Mouse (Mus musculus): Measurements from ENCODE around the gene Uba6.
A peak's percentile ranks its signal among the peaks of the same experiment; 100 is the strongest.

Uba6 gene

DNA sequence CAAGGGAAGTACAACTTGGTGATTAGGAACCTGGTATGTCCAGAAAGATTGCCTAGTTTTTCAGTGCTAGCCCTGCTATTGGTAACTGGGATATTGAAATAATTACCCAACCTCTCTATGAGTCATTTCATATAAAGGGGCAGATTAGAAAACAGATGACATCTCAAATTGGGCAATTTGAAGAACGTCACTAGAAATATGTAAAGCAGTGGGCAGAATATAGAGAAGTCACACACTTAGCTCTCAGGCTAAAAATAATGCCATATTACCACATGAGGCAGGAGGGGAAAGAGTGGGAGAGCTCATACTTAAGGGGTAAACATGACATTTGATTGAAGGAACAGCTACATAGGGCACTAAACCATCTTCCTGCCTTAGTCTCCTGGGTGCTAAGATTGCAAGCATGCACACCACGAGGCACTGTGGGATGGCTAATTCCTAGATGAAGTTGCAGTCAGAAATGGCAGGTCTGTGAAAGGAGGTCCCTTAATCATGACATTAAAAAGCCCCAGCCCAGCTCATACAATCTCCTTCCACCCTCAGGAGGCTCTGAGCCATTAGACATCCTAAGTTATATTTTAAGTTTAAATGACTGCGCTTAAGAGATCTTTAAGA is 93.8 kb downstream of the Uba6 start:
- no peak for DNase-seq (ENCODE audit: extremely low read depth, insufficient read length, low spot score)

DNA sequence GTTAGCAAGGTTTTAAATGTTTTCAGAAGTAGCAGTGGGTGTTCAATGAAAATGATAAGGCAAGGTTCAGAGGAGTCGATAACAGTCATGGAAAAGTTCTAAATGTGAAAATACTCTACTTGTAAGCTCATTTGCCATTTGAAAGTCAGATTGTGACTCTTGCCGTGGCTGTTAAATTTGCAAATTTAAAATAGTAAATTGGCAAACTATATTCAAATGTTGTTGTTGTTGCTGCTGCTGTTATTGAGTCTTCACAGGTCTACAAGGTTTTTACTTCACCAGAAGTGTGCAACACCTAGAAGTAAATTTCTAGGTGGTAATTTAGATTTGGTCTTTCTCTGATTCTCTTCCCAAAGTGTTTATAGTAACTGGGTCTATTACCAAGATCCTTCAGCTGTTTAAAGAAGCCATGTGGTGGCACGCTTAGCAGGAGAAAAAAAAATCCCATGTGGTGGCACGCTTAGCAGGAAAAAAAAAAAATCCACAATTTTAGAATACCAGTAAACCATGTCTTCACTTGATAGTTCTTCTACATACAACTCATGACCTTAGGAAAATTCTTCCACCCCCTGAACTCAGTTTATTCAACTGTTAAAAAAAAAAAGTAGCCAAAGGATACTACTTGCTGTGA is 99.7 kb downstream of the Uba6 start:
- no peak for DNase-seq (ENCODE audit: extremely low read depth, insufficient read length, low spot score)

DNA sequence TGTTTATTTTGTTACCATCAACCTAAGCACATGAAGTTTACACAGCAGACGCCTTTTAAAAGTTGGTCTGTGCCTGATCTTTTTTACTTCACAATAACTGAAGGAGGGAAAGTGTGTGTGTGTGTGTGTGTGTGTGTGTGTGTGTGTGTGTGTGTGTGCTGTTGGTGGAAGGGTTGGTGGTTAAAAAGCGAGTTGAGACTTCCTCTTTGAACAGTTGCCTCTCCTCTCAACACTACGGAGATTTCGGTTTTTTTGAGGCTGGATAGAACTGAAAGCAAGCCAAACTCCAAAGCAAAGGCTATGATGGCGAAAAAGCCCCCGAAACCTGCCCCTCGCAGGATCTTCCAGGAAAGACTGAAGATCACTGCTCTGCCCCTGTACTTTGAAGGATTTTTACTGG is 101.1 kb downstream of the Uba6 start, which contains the start of gene Stap1:
Gene Stap1 (plus strand): TSS at position 209 of the 400 bp plus-strand sequence.
- no peak for DNase-seq (ENCODE audit: extremely low read depth, insufficient read length, low spot score)

DNA sequence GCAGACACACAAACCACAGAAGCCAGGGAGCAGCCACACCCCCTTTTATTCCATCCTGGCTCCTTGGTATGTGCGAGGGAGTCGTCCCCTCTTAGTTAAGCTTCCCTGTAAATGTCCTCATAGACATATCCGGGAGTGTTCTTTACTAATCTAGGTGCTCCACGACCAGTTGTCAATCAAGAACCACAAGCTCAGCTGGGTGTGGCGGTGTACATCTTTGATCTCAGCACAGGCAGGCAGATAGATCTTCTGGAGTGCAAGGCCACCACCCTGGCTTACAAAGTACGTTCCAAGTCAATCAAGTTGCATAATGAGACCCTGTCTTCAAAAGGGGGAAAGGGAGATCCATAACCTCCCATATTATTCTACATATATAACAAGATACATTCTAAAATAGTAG is 103.5 kb downstream of the Uba6 start:
- DNase-seq (ENCODE audit: extremely low read depth, insufficient read length, low spot score) = no peak

DNA sequence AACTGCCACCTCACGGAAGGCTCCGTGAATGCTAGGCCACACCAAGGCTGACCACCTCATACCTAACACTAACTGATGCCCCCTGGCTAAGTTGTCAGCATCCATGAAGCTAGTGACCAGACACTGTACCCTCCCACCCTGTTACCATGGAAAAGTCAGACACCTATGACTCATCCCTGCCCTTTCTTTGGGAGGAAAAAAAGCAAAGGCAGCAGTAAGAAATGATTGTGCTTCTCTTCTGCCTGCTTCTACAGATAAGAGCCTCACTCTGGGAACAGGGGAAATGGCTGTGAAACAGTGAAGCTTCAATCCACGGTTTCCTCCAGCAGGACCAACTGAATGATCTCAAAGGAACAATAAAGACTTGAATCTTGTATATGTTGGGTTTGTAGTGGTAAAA is 104.2 kb downstream of the Uba6 start:
- DNase-seq (ENCODE audit: extremely low read depth, insufficient read length, low spot score) = no peak

DNA sequence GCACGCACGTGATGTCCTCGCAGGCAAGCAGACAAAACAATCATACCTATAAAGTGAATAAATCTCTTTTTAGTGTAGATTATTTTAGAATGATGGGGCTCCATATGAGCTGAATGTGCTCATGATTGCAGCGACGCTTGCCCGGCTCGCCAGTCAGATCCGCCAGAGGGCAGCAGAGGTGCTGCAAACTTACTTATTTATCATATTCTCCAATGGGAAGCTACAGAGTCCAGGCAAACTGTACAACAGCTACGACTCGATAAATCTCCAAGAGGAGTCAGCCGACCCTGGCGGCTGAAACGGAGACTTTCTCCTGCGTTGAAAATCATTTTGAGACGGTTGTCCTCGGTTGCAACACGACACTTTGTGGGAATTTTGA is 106.1 kb downstream of the Uba6 start:
- DNase-seq (ENCODE audit: extremely low read depth, insufficient read length, low spot score) = peak; percentile 76

DNA sequence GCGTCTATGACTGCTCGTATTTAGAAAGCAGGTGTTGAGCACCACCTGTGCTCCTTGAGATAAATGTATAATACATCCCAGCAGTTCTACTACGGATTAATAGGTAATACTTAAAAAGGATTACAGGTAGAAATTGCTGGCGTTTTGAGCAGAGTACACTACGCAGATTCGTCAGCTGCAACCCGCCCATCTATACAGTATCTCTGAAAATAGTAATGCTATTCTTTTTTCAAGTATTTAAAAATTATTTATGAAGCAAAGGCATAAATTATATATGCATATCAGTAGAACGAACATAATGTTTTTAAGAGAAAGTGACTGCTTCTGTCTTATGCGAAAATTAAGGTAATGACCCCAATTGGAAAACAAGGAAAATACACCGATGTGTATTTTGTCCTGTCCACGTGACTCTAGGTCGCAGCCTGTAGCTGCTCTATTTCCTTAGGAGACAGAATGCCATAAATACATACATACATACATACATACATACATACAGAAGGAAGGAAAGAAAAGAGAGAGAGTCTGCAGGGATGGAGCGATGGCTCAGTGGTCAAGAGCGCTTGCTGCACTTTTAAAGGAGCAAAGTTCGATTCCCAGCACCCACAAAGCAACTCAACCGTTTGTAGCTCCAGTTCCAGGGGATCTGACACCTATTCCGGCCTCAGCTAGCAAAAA is 106.6 kb downstream of the Uba6 start:
- DNase-seq (ENCODE audit: extremely low read depth, insufficient read length, low spot score) = no peak

DNA sequence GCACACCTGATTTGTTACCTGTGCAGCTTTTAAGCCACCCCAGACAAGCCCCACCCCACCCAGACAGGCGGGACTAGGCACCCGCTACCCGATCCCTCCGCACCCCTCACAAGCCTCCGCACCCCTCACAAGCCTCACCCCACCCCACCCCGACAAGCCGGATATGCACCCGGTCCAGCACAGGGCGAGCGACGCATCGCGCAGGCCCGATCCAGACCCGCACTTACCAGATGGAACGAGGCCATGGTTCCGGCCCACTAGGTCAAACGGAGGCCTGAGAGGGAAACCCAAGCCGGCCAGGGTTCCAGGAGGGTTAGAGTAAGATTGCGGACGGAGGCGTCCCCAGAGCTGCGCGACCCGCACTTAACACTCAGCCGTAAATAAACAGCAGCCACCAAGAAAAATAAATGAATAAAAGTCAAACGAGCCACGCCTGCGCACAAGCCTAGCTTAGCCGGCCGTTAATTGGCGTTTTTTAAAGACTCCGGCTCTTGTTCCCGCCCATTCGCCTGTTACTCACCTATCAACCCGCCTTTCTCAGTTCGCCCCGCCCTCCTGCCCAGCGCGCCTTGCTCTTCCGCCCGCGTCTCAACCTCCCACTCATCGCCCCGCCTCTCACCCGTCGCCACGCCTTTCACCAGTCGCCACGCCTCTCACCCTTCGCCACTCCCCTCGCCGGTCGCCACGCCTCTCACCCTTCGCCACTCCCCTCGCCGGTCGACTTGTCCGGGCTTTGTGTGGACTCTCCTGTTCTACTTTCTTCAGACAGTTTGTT is 107.3 kb downstream of the Uba6 start, which contains the start of gene Cenpc1:
Gene Cenpc1 (minus strand): TSS at position 483 of the 775 bp plus-strand sequence.
- DNase-seq (ENCODE audit: extremely low read depth, insufficient read length, low spot score) = peak; percentile 96

DNA sequence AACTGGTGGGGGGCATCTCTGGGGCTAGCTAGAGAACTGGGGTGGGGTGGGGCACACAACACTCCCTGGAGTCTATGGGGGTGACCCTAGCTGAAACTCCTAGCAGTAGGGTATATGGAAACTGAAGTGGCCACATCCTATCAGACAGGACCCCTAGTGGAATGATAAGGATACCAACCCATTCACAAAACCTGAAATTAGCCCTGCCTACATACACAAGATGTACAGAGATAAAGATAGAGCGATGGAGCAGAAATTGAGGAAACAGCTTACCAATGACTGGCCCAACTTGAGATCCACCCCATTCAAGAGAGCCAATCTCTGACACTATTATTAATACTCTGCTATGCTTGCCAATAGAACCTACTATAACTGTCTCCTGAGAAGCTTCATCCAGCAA is 109.1 kb downstream of the Uba6 start:
- DNase-seq (ENCODE audit: extremely low read depth, insufficient read length, low spot score) = no peak

All from 3134 (cell line).